In the genomic region with DNA sequence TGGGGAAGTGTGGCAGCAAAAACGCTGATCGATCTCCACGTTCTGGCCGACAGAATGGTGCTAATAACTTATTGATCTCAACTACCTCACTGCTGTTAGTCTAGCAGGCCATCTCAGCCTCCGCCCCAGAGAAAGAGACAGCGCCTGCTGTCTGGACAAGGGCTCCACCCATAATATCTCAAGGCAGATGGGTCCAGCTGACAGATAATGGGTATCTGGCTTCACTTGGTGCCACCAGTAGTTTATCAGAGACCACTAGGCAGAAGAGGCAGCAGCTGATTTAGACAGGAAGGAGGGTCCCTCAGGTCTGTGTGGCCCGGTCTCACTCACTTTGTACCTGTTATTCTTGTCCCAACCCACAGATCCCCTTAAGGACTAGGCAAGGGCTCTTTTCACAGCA, we compare ENCODE assay signal across 13 mouse cellular contexts. TPM values are rescaled to one million over a fixed set of nuclear protein-coding genes. Genes with fewer than 3 reads are reported as not detected.
DNase-seq lines count a peak whose midpoint lies in the region; ATAC-seq and TF ChIP-seq lines count a peak whose summit lies in the region.
"Had no signal": no experiment of that assay in that cellular context is flagged by ENCODE, and none has a peak within 500 bp of the region (broad histone marks: within the 10 kb centered on the region; RNA-seq: fewer than 3 reads in every experiment).

No protein-coding gene starts in this region.

- H3K36me3 ChIP-seq in intestine, embryonic 15.5 days, result peaks cover 11% of the 10 kb centered on the region; the same call in 1 of the 2 replicates
- peaks cover 9% of the 10 kb centered on the region for H3K36me3 ChIP-seq in intestine, postnatal 0 days (ENCODE audit: control insufficient read depth, insufficient read depth)

- H3K9me3 ChIP-seq in intestine, embryonic 15.5 days, result no peaks in the 10 kb centered on the region
- H3K9me3 ChIP-seq in intestine, postnatal 0 days (ENCODE audit: control insufficient read depth), result no peaks in the 10 kb centered on the region
- H3K9me3 ChIP-seq: hindbrain, embryonic 15.5 days; neural tube, embryonic 12.5 days had no signal

- WGBS in intestine, embryonic 15.5 days, result 44% methylated on average over 7 of the region's 7 CpGs
- WGBS in intestine, postnatal 0 days, result 41% methylated on average over 7 of the region's 7 CpGs
- 25% methylated on average over 7 of the region's 7 CpGs for WGBS in bone marrow, adult 2 months

- no peak overlapping the region for H3K4me2 ChIP-seq in intestine, embryonic 15.5 days (replicated peaks)
- H3K4me2 ChIP-seq in intestine, postnatal 0 days (replicated peaks; ENCODE audit: low read depth), result no peak overlapping the region
- H3K4me2 ChIP-seq: hindbrain, embryonic 15.5 days; neural tube, embryonic 12.5 days had no signal

- no peak for DNase-seq in MN1 (ENCODE audit: low spot score)
- no peak for DNase-seq in thymus, postnatal 10 days (ENCODE audit: low spot score in 2 of 2)
- no peak for DNase-seq in T-cell, adult 2 months (ENCODE audit: low spot score)
- DNase-seq: cerebellum, adult 11 months; gastrocnemius, postnatal 14 days; thymus, postnatal 4 days had no signal

- no peak overlapping the region for H3K9ac ChIP-seq in intestine, embryonic 15.5 days
- no peak overlapping the region for H3K9ac ChIP-seq in intestine, postnatal 0 days (ENCODE audit: low read depth, low read length)
- H3K9ac ChIP-seq: hindbrain, embryonic 15.5 days; neural tube, embryonic 12.5 days had no signal

- H3K27me3 ChIP-seq in intestine, embryonic 15.5 days (replicated peaks), result peaks cover 31% of the 10 kb centered on the region
- H3K27me3 ChIP-seq in intestine, postnatal 0 days (replicated peaks; ENCODE audit: control insufficient read depth, insufficient read depth, low read length), result peaks cover 33% of the 10 kb centered on the region

- peaks cover 12% of the 10 kb centered on the region for H3K4me1 ChIP-seq in intestine, embryonic 15.5 days (replicated peaks)
- H3K4me1 ChIP-seq in intestine, postnatal 0 days (replicated peaks; ENCODE audit: control insufficient read depth, insufficient read depth, low read length), result no peaks in the 10 kb centered on the region
- peaks cover 5% of the 10 kb centered on the region for H3K4me1 ChIP-seq in bone marrow, adult 2 months (ENCODE audit: control insufficient read depth, insufficient read depth, low read length)

- TF ChIP-seq POLR2A in bone marrow, adult 2 months (IDR thresholded peaks at IDR 0.05; ENCODE audit: borderline replicate concordance, control insufficient read depth, low read depth, low read length), result no peak

- no peak overlapping the region for H3K27ac ChIP-seq in intestine, embryonic 15.5 days
- H3K27ac ChIP-seq in intestine, postnatal 0 days (ENCODE audit: low read depth, low read length), result no peak overlapping the region
- H3K27ac ChIP-seq in bone marrow, adult 2 months (ENCODE audit: control insufficient read depth, insufficient read depth, low read depth, low read length, poor library complexity), result peak overlapping the region; percentile 69
- H3K27ac ChIP-seq: hindbrain, embryonic 15.5 days; neural tube, embryonic 12.5 days had no signal

- TF ChIP-seq CTCF in intestine, postnatal 0 days (IDR thresholded peaks at IDR 0.05; ENCODE audit: low read depth), result no peak
- no peak for TF ChIP-seq CTCF in bone marrow, adult 2 months (IDR thresholded peaks at IDR 0.05; ENCODE audit: control insufficient read depth, insufficient read depth, low read length)

- no peak overlapping the region for H3K4me3 ChIP-seq in intestine, embryonic 15.5 days (replicated peaks)
- no peak overlapping the region for H3K4me3 ChIP-seq in intestine, postnatal 0 days (ENCODE audit: low read depth, low read length)
- peak overlapping the region; percentile 28 for H3K4me3 ChIP-seq in bone marrow, adult 2 months (replicated peaks; ENCODE audit: control insufficient read depth, low read depth, low read length)
- H3K4me3 ChIP-seq: hindbrain, embryonic 15.5 days; neural tube, embryonic 12.5 days had no signal

- ATAC-seq in intestine, embryonic 15.5 days, result peak; percentile 63; the same call in 1 of the 2 replicates
- no peak; the same call in 1 of the 2 replicates for ATAC-seq in intestine, postnatal 0 days
- peak; percentile 80 for ATAC-seq in erythroblast, adult 5-6 weeks (replicated peaks; ENCODE audit: low FRiP score, poor library complexity, severe bottlenecking)
- peak; percentile 23; the same call in 1 of the 2 replicates for ATAC-seq in megakaryocyte, adult 5-6 weeks (ENCODE audit: poor library complexity, severe bottlenecking)

RNA-seq across cellular contexts. Expression of a gene that starts 2.4 kb away (rescaled TPM):
- 0.69 and 1.00 TPM in 2 replicates for polyA plus RNA-seq in intestine, embryonic 15.5 days (2015; fragmentation: Nextera tagmentation; extraction: Ambion mirVana)
- polyA plus RNA-seq in intestine, postnatal 0 days (2015; fragmentation: Nextera tagmentation; extraction: Ambion mirVana), result 0.18 TPM in 1 of 2 replicates, not detected in the other
- polyA plus RNA-seq in bone marrow, adult 2 months (2011; ENCODE audit: insufficient read depth, insufficient read length, low replicate concordance, missing spikeins), result 56.6 and 90.7 TPM in 2 replicates
- 110 and 112 TPM in 2 replicates for total RNA-seq in erythroblast, adult 5-6 weeks (2015; ENCODE audit: low replicate concordance)
- total RNA-seq in erythroblast, adult 5-6 weeks (2017; ENCODE audit: low replicate concordance), result 181 and 200 TPM in 2 replicates
- total RNA-seq in megakaryocyte, adult 5-6 weeks (2015), result 0.04 and 0.34 TPM in 2 replicates
- 0.49 TPM in 1 of 2 replicates, not detected in the other for total RNA-seq in megakaryocyte, adult 5-6 weeks (2017)

RNA-seq across cellular contexts. Expression of a gene that starts 17.2 kb away (rescaled TPM):
- 86.5 and 87.8 TPM in 2 replicates for polyA plus RNA-seq in intestine, embryonic 15.5 days (2015; fragmentation: Nextera tagmentation; extraction: Ambion mirVana)
- polyA plus RNA-seq in intestine, postnatal 0 days (2015; fragmentation: Nextera tagmentation; extraction: Ambion mirVana), result 19.9 and 20.4 TPM in 2 replicates
- polyA plus RNA-seq in bone marrow, adult 2 months (2011; ENCODE audit: insufficient read depth, insufficient read length, low replicate concordance, missing spikeins), result 42.7 and 68.9 TPM in 2 replicates
- 12.1 and 15.0 TPM in 2 replicates for total RNA-seq in erythroblast, adult 5-6 weeks (2015; ENCODE audit: low replicate concordance)
- 24.8 and 28.3 TPM in 2 replicates for total RNA-seq in erythroblast, adult 5-6 weeks (2017; ENCODE audit: low replicate concordance)
- 23.9 and 25.2 TPM in 2 replicates for total RNA-seq in megakaryocyte, adult 5-6 weeks (2015)
- total RNA-seq in megakaryocyte, adult 5-6 weeks (2017), result 43.9 and 47.3 TPM in 2 replicates

RNA-seq across cellular contexts. Expression of a gene that starts 18.4 kb away (rescaled TPM):
- polyA plus RNA-seq in intestine, embryonic 15.5 days (2015; fragmentation: Nextera tagmentation; extraction: Ambion mirVana), result 12.6 and 14.8 TPM in 2 replicates
- 8.3 and 8.6 TPM in 2 replicates for polyA plus RNA-seq in intestine, postnatal 0 days (2015; fragmentation: Nextera tagmentation; extraction: Ambion mirVana)
- polyA plus RNA-seq in bone marrow, adult 2 months (2011; ENCODE audit: insufficient read depth, insufficient read length, low replicate concordance, missing spikeins), result 15.7 and 42.5 TPM in 2 replicates
- 11.0 and 11.1 TPM in 2 replicates for total RNA-seq in erythroblast, adult 5-6 weeks (2015; ENCODE audit: low replicate concordance)
- 9.9 and 12.8 TPM in 2 replicates for total RNA-seq in erythroblast, adult 5-6 weeks (2017; ENCODE audit: low replicate concordance)
- total RNA-seq in megakaryocyte, adult 5-6 weeks (2015), result 8.5 and 10.5 TPM in 2 replicates
- 11.2 and 14.1 TPM in 2 replicates for total RNA-seq in megakaryocyte, adult 5-6 weeks (2017)

RNA-seq across cellular contexts. Expression of a gene that starts 37.4 kb away (rescaled TPM):
- polyA plus RNA-seq in intestine, embryonic 15.5 days (2015; fragmentation: Nextera tagmentation; extraction: Ambion mirVana), result 0.40 and 0.51 TPM in 2 replicates
- polyA plus RNA-seq in intestine, postnatal 0 days (2015; fragmentation: Nextera tagmentation; extraction: Ambion mirVana), result 0.39 and 0.47 TPM in 2 replicates
- polyA plus RNA-seq in bone marrow, adult 2 months (2011; ENCODE audit: insufficient read depth, insufficient read length, low replicate concordance, missing spikeins), result 0.99 and 1.8 TPM in 2 replicates
- 2.3 and 3.6 TPM in 2 replicates for total RNA-seq in erythroblast, adult 5-6 weeks (2015; ENCODE audit: low replicate concordance)
- 4.3 and 4.9 TPM in 2 replicates for total RNA-seq in erythroblast, adult 5-6 weeks (2017; ENCODE audit: low replicate concordance)
- 0.11 TPM in 1 of 2 replicates, not detected in the other for total RNA-seq in megakaryocyte, adult 5-6 weeks (2015)
- total RNA-seq in megakaryocyte, adult 5-6 weeks (2017), result not detected in 2 replicates

RNA-seq across cellular contexts. Expression of a gene that starts 49.9 kb away (rescaled TPM):
- polyA plus RNA-seq in intestine, embryonic 15.5 days (2015; fragmentation: Nextera tagmentation; extraction: Ambion mirVana), result 2.1 and 2.2 TPM in 2 replicates
- 0.85 and 0.93 TPM in 2 replicates for polyA plus RNA-seq in intestine, postnatal 0 days (2015; fragmentation: Nextera tagmentation; extraction: Ambion mirVana)
- polyA plus RNA-seq in bone marrow, adult 2 months (2011; ENCODE audit: insufficient read depth, insufficient read length, low replicate concordance, missing spikeins), result 8.2 and 9.5 TPM in 2 replicates
- total RNA-seq in erythroblast, adult 5-6 weeks (2015; ENCODE audit: low replicate concordance), result 8.3 and 18.6 TPM in 2 replicates
- 29.9 and 35.8 TPM in 2 replicates for total RNA-seq in erythroblast, adult 5-6 weeks (2017; ENCODE audit: low replicate concordance)
- 0.11 and 0.42 TPM in 2 replicates for total RNA-seq in megakaryocyte, adult 5-6 weeks (2015)
- total RNA-seq in megakaryocyte, adult 5-6 weeks (2017), result 0.49 and 0.66 TPM in 2 replicates

Comparison
In these comparisons a context has a peak if more than half of its experiments do, and no peak if none do; other contexts are left out.
1. RNA of a gene that starts 2.4 kb away (polyA plus RNA-seq): 56.6 to 90.7 TPM in bone marrow, adult 2 months; 0.69 to 1.00 TPM in intestine, embryonic 15.5 days and 0.18 TPM in intestine, postnatal 0 days; every median in the first group is over 10 times any median in the second.